16 mouse cellular contexts compared by ENCODE assay signal in genomic region chr11:93501671-93502070, GRCm38 (mm10).
"Had no signal": no experiment of that assay in that cellular context is flagged by ENCODE, and none has a peak within 500 bp of the region (broad histone marks: within the 10 kb centered on the region; RNA-seq: fewer than 3 reads in every experiment).

No protein-coding gene starts in this region.

- H3K4me1 ChIP-seq: liver, embryonic 13.5 days had no signal

- H3K36me3 ChIP-seq: liver, embryonic 13.5 days; neural tube, embryonic 12.5 days had no signal

- H3K9me3 ChIP-seq: liver, embryonic 13.5 days; neural tube, embryonic 12.5 days had no signal

- H3K4me2 ChIP-seq: liver, embryonic 13.5 days; midbrain, embryonic 11.5 days; neural tube, embryonic 12.5 days had no signal

- DNase-seq: kidney, postnatal 25 days; layer of hippocampus, postnatal 36 days; liver, embryonic 13.5 days; lung, adult 2 months; lung, postnatal 14 days; lung, postnatal 4 days; midbrain, embryonic 14.5 days; thymus, adult 2 months; thymus, postnatal 14 days; thymus, postnatal 4 days had no signal

- H3K27me3 ChIP-seq: liver, embryonic 13.5 days; neural tube, embryonic 12.5 days had no signal

- H3K9ac ChIP-seq: liver, embryonic 13.5 days; neural tube, embryonic 12.5 days had no signal

- H3K4me3 ChIP-seq: layer of hippocampus, adult 2 months; left cerebral cortex, adult 2 months; liver, embryonic 13.5 days; neural tube, embryonic 12.5 days had no signal

- H3K27ac ChIP-seq: kidney, postnatal 0 days; layer of hippocampus, adult 2 months; left cerebral cortex, adult 2 months; liver, embryonic 13.5 days; neural tube, embryonic 12.5 days; stomach, postnatal 0 days had no signal
